Mouse (Mus musculus): ENCODE data around the gene Calhm1. TPM values are rescaled to one million over a fixed set of nuclear protein-coding genes. Genes with fewer than 3 reads are reported as not detected.

Calhm1 gene
- polyA plus RNA-seq, 1 experiment: not detected

DNA sequence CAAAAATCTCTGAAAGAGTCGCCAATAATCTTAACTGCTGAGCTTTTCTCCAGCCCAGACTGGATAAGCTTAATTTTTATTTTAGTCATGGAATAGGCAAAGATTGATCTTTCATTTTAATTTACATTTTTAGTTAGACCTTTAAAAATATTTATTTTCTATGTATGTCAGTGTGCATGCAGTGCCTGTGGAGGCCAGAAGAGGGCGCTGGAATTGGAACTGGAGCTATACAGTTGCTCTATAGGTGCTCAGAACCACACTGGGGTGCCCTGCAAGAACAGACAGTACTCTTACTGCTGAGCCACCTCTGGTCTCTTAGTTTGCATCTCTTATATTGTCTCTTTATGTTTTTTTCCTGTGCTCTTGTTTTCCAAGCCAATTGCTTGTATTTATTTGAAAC, 21.3 kb downstream of the Calhm1 start:
- H3K4me1 ChIP-seq (ENCODE audit: control insufficient read depth, insufficient read depth, low read length): no peaks in the 10 kb centered on the region
- no peak overlapping the region for H3K9ac ChIP-seq (ENCODE audit: low read depth, poor library complexity, severe bottlenecking)
- peaks cover 42% of the 10 kb centered on the region for H3K36me3 ChIP-seq (ENCODE audit: control insufficient read depth, insufficient read depth, low read length, poor library complexity, severe bottlenecking)
- H3K27me3 ChIP-seq (ENCODE audit: control insufficient read depth, insufficient read depth, low read length, poor library complexity, severe bottlenecking): no peaks in the 10 kb centered on the region
- TF ChIP-seq CTCF (IDR thresholded peaks at IDR 0.05; ENCODE audit: low read depth, low read length): peak; percentile 75
- no peak for TF ChIP-seq POLR2A (IDR thresholded peaks at IDR 0.05; ENCODE audit: insufficient read depth, low read length)
- no peak overlapping the region for H3K4me3 ChIP-seq (ENCODE audit: low read depth, low read length)
- no peak overlapping the region for H3K27ac ChIP-seq (ENCODE audit: insufficient read depth, low read length)
- no peaks in the 10 kb centered on the region for H3K9me3 ChIP-seq (replicated peaks; ENCODE audit: control insufficient read depth, insufficient read depth, low read length, poor library complexity, severe bottlenecking)

DNA sequence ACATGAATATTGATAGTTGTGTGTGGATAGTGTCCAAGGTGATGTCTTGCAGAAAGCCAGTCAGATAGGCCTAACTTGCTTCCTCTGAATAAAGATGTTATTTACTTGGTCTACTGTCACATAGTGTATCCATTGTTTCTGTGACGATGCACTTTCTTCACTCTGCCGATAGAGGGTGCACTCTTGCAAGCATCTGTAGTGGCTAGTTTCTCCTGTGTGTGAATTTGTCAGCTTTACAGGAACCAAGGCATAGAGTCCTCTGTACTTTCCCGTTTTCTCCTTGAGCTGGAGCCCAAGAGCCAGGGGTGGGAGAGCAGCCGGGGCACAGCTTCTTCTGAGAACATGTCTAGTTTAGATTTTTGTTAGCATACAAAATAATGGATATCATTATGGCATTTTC, 23.0 kb downstream of the Calhm1 start:
- Histone ChIP-seq H3K27ac (ENCODE audit: insufficient read depth, low read length) (no peak overlapping the region), H3K36me3 (ENCODE audit: control insufficient read depth, insufficient read depth, low read length, poor library complexity, severe bottlenecking) (peaks cover 46% of the 10 kb centered on the region), H3K4me1 (ENCODE audit: control insufficient read depth, insufficient read depth, low read length) (no peaks in the 10 kb centered on the region), H3K9ac (ENCODE audit: low read depth, poor library complexity, severe bottlenecking) (no peak overlapping the region), H3K27me3 (ENCODE audit: control insufficient read depth, insufficient read depth, low read length, poor library complexity, severe bottlenecking) (no peaks in the 10 kb centered on the region), H3K4me3 (ENCODE audit: low read depth, low read length) (no peak overlapping the region), H3K9me3 (replicated peaks; ENCODE audit: control insufficient read depth, insufficient read depth, low read length, poor library complexity, severe bottlenecking) (no peaks in the 10 kb centered on the region)
- TF ChIP-seq POLR2A (IDR thresholded peaks at IDR 0.05; ENCODE audit: insufficient read depth, low read length): no peak
- TF ChIP-seq CTCF (IDR thresholded peaks at IDR 0.05; ENCODE audit: low read depth, low read length): peak; percentile 44
- TF ChIP-seq EP300 (IDR thresholded peaks at IDR 0.05; ENCODE audit: insufficient read depth, low read depth, low read length): no peak

- Histone ChIP-seq H3K36me3 (ENCODE audit: control insufficient read depth, insufficient read depth, low read length, poor library complexity, severe bottlenecking) (peaks cover 51% of the 10 kb centered on the region), H3K27me3 (ENCODE audit: control insufficient read depth, insufficient read depth, low read length, poor library complexity, severe bottlenecking) (no peaks in the 10 kb centered on the region), H3K9me3 (replicated peaks; ENCODE audit: control insufficient read depth, insufficient read depth, low read length, poor library complexity, severe bottlenecking) (no peaks in the 10 kb centered on the region), H3K4me3 (ENCODE audit: low read depth, low read length) (no peak overlapping the region), H3K9ac (ENCODE audit: low read depth, poor library complexity, severe bottlenecking) (no peak overlapping the region), H3K4me1 (ENCODE audit: control insufficient read depth, insufficient read depth, low read length) (no peaks in the 10 kb centered on the region), H3K27ac (ENCODE audit: insufficient read depth, low read length) (no peak overlapping the region)
- TF ChIP-seq POLR2A (IDR thresholded peaks at IDR 0.05; ENCODE audit: insufficient read depth, low read length): no peak
- TF ChIP-seq CTCF (IDR thresholded peaks at IDR 0.05; ENCODE audit: low read depth, low read length): no peak
- no peak for TF ChIP-seq EP300 (IDR thresholded peaks at IDR 0.05; ENCODE audit: insufficient read depth, low read depth, low read length)
Observed at GRCm38 (mm10) chr19:47118634-47119033, 25.4 kb downstream of the Calhm1 start.

GRCm38 (mm10) chr19:47104641-47105271, 39.3 kb downstream of the Calhm1 start:
- H3K4me3 ChIP-seq (ENCODE audit: low read depth, low read length): no peak overlapping the region
- H3K9me3 ChIP-seq (replicated peaks; ENCODE audit: control insufficient read depth, insufficient read depth, low read length, poor library complexity, severe bottlenecking): no peaks in the 10 kb centered on the region
- no peaks in the 10 kb centered on the region for H3K4me1 ChIP-seq (ENCODE audit: control insufficient read depth, insufficient read depth, low read length)
- H3K36me3 ChIP-seq (ENCODE audit: control insufficient read depth, insufficient read depth, low read length, poor library complexity, severe bottlenecking): peaks cover 88% of the 10 kb centered on the region
- TF ChIP-seq CTCF (IDR thresholded peaks at IDR 0.05; ENCODE audit: low read depth, low read length) (no peak), POLR2A (IDR thresholded peaks at IDR 0.05; ENCODE audit: insufficient read depth, low read length) (no peak), EP300 (IDR thresholded peaks at IDR 0.05; ENCODE audit: insufficient read depth, low read depth, low read length) (no peak)
- H3K9ac ChIP-seq (ENCODE audit: low read depth, poor library complexity, severe bottlenecking): no peak overlapping the region
- no peak overlapping the region for H3K27ac ChIP-seq (ENCODE audit: insufficient read depth, low read length)
- H3K27me3 ChIP-seq (ENCODE audit: control insufficient read depth, insufficient read depth, low read length, poor library complexity, severe bottlenecking): no peaks in the 10 kb centered on the region

DNA sequence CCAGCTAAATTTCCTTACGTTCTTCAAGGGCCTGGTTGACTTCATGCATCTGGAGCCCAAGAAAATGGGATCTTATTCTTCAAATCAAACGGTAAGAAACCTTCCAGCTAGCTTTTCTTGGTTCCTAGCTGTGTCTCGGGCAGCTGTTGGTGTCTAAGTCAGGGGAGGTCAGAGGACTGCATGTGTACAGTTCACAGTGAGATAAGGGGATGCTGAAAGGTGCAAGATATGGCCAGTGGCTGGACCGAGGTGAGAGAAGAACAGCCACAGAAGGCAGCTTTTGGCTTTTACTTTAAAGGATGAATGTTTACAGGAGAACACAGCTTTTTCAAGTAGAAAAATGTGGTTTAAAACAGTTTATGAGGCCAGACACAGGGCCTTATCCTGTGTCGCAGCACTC, 43.0 kb downstream of the Calhm1 start:
- no peak for TF ChIP-seq EP300 (IDR thresholded peaks at IDR 0.05; ENCODE audit: insufficient read depth, low read depth, low read length)
- H3K9me3 ChIP-seq (replicated peaks; ENCODE audit: control insufficient read depth, insufficient read depth, low read length, poor library complexity, severe bottlenecking): no peaks in the 10 kb centered on the region
- H3K4me1 ChIP-seq (ENCODE audit: control insufficient read depth, insufficient read depth, low read length): no peaks in the 10 kb centered on the region
- H3K4me3 ChIP-seq (ENCODE audit: low read depth, low read length): no peak overlapping the region
- peaks cover 82% of the 10 kb centered on the region for H3K36me3 ChIP-seq (ENCODE audit: control insufficient read depth, insufficient read depth, low read length, poor library complexity, severe bottlenecking)
- no peaks in the 10 kb centered on the region for H3K27me3 ChIP-seq (ENCODE audit: control insufficient read depth, insufficient read depth, low read length, poor library complexity, severe bottlenecking)
- H3K27ac ChIP-seq (ENCODE audit: insufficient read depth, low read length): no peak overlapping the region
- H3K9ac ChIP-seq (ENCODE audit: low read depth, poor library complexity, severe bottlenecking): no peak overlapping the region

Other genes with a start within 250 kb of the Calhm1 start
- gene Ina, start 129.6 kb downstream of the Calhm1 start, polyA plus RNA-seq (2011; ENCODE audit: insufficient read depth, insufficient read length, low read depth, missing spikeins): 21.2 and 21.9 TPM in 2 replicates
- 62.4 and 76.9 TPM in 2 replicates for gene Nt5c2, start 129.1 kb downstream of the Calhm1 start, polyA plus RNA-seq (2011; ENCODE audit: insufficient read depth, insufficient read length, low read depth, missing spikeins)
- 70.7 and 73.2 TPM in 2 replicates for gene Pcgf6, start 93.3 kb downstream of the Calhm1 start, polyA plus RNA-seq (2011; ENCODE audit: insufficient read depth, insufficient read length, low read depth, missing spikeins)
- gene Taf5, start 76.5 kb downstream of the Calhm1 start, polyA plus RNA-seq (2011; ENCODE audit: insufficient read depth, insufficient read length, low read depth, missing spikeins): 19.4 and 21.8 TPM in 2 replicates
- gene Usmg5, start 53.6 kb downstream of the Calhm1 start, polyA plus RNA-seq (2011; ENCODE audit: insufficient read depth, insufficient read length, low read depth, missing spikeins): 552 and 561 TPM in 2 replicates
- gene Pdcd11, start 53.5 kb downstream of the Calhm1 start, polyA plus RNA-seq (2011; ENCODE audit: insufficient read depth, insufficient read length, low read depth, missing spikeins): 41.5 and 42.4 TPM in 2 replicates
- gene Calhm2, start 6.0 kb downstream of the Calhm1 start, polyA plus RNA-seq (2011; ENCODE audit: insufficient read depth, insufficient read length, low read depth, missing spikeins): 0.90 and 0.99 TPM in 2 replicates
- not detected in 2 replicates for gene Calhm3, start 13.5 kb upstream of the Calhm1 start, polyA plus RNA-seq (2011; ENCODE audit: insufficient read depth, insufficient read length, low read depth, missing spikeins)
- 8.1 and 9.0 TPM in 2 replicates for gene Neurl1a, start 34.6 kb upstream of the Calhm1 start, polyA plus RNA-seq (2011; ENCODE audit: insufficient read depth, insufficient read length, low read depth, missing spikeins)

Data from ES-Bruce4 (cell line).